Mouse (Mus musculus): ENCODE data around the gene Sla2.
"Not testable (repeated sequence)": the region's sequence is repeated elsewhere in the genome, so short reads cannot be mapped to it uniquely, and the experiment has no call there.

The Sla2 gene

DNA sequence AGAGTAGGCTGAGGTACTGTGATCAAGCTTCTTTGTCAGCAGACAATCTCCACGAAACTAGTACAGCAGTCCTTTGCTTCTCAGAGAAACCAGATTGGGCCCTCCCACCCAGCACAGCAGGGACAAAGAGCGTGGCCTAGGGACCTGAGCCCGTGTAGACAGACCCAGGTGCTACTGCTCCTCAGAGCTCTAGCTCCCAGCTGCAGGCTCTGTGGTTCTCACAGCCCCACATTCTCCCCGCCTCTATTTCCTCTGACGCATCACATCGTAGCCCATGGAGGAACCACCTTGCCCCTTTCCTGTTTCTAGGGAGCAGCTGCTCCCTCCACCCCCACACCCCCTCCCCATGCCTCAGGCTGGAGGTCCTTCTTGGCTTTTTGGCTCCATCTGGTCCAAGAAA is at the start of gene Sla2:
TSS of gene Sla2 (minus strand) at position 176 of the 400 bp plus-strand sequence.
- DNase-seq (ENCODE audit: low spot score in 2 of 2): peak; percentile 87 to 91

GRCm38 (mm10) chr2:156935005-156935404 is 48.0 kb upstream of the Sla2 start:
- DNase-seq (ENCODE audit: low spot score in 2 of 2): no peak

- DNase-seq (ENCODE audit: low spot score in 2 of 2): no peak
These were observed 46.4 kb upstream of the Sla2 start for GRCm38 (mm10) chr2:156933426-156933825.

DNA sequence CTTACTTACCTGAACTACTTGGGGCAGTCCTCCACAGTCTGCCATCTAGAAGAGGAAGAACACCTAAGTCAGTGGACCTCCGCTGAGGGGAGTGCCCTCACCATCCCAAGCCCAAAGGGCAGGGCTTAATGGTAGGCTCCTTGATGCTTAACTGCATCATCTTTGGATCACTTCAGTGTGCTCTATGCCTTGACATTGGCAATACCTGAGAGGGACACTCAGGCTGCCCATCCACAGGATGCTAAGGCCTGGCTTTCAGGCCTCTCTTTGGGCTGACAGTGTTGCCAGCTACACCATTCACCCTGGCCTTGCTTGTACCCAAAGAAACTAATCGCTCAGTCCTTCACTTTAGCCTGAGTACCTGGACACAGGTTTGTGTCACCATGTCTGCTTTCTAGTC is 44.4 kb upstream of the Sla2 start:
- DNase-seq (ENCODE audit: low spot score in 2 of 2): no peak

DNA sequence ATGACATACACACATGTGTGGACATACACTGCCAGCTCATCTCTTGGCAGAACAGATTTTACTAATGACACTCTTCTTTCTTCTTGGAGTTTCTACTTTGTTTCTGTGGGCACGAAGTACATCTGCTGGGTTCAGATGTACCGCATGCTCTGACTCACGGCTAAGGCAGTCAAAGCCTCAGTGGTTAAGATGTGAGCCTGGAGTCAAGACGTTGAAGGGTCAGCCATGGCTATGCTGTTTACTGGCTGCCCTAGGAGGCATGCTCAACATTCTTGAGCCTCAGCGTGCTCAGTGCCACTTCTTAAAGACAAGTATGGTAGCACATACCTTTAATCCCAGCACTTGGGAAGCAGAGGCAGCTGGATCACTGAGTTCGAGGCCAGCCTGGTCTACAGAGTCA is 43.6 kb upstream of the Sla2 start:
- DNase-seq (ENCODE audit: low spot score in 2 of 2): no peak

- DNase-seq (ENCODE audit: low spot score in 2 of 2): no peak
These were observed 42.6 kb upstream of the Sla2 start for GRCm38 (mm10) chr2:156929519-156930120.

DNA sequence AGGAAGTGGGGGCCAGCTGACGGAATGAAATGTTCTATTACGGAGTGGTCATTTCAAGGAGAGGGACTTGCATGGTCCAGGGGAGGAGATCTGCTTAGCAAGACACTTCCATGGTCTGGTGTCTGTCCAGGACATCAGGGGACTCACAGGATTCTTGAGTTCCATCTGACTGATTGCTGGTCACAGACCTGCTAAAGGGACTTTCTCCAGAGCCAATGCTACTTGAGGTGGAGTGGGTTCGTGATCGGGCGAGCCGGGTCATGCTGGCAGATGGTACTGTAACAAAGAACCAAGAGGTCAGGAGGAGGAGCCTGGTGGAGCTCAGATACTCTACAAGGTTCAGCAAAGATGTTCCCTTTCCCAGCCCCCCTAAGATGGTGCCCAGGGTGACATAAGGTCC is 41.6 kb upstream of the Sla2 start:
- DNase-seq (ENCODE audit: low spot score in 2 of 2): no peak

DNA sequence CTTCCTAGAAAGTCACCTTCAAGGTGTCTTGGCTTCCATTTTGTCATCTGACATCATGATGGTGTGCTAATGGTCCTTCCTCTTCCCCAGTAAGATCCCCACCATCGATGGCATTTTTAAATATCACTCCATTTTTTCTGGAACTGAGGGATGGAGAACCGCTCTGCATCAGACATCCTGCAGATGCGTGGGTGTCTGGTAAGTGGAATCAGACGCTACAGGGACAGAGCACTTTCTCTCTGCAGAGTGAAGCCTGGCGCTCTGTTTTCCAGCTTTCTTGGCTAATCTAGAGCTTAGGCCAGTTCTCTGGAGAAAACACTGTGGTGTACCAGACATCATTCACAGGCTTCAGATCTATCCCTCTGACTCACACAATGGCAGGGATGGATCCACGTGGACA is 40.7 kb upstream of the Sla2 start:
- no peak for DNase-seq (ENCODE audit: low spot score in 2 of 2)

DNA sequence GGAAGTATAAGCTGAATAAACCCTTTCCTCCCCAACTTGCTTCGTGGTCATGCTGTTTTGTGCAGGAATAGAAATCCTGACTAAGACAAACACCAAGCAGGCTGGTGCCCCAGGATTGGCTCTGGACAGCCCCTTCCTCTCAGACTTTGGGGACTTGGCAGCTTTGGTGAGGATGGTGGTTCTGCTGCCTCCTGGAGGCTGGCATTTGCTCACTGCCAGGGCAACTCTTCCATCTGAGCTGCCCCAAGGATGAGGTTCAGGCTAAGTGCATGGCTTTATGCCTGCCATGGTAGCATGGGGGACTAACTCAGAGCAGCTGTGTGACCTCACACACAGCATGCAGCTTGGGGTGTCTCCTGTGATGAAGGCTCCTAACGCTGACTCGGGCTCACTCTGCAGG is 38.6 kb upstream of the Sla2 start:
- peak in 1 of 2 experiments; percentile 18 for DNase-seq (ENCODE audit: low spot score in 2 of 2)

GRCm38 (mm10) chr2:156925075-156925474 is 38.1 kb upstream of the Sla2 start:
- DNase-seq (ENCODE audit: low spot score in 2 of 2): not testable (repeated sequence)

DNA sequence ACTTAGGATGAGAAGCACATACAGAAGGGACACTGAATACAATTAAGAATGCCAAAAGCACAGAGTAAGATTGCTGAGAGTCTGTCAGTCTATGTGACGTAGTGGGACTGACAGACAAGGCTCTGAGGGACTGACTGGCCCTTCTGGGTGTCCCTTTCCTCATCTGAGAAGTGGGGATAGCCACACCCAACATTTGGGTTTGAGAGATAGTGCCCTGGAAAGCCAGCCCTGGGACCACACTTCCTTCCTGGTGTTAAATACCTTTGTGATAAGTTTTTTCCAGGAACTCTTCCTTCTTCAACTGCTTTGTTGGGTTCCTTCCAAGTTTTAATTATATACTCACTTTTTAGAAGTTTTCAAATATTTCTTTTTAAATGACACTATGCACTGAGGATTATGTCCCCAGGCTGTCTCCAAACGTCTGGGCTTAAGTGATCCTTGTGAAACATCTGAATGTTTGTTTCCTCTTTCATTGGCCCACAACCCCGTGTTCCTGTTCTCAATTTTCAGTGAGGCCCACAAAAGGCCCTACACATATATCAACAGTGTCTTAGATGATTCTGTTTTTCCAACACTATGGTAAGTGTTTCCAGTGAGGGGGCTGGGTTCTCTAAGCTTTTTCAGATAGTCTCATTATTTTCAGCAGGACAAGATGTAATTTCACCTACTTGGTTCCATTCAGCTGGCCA is 37.4 kb upstream of the Sla2 start:
- no peak for DNase-seq (ENCODE audit: low spot score in 2 of 2)

DNA sequence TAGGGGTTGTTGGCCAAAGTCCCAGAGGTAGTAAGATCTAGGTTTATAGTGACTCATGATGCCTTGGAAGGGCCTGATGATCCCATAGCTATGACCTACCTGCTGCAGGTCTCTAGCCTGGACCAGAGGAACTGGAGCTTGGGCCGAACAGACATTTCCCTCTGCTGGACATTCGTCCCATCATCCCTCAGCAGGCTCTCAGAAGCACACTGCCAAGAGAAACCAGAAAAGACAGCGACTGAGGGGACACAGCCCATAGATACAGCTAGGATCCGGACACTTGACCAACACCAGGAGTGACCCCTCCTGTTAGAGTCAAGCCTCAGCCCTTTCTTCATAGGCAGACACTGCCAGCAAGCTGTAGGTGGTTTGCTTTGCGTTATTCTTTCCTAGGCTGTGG is 36.1 kb upstream of the Sla2 start:
- no peak for DNase-seq (ENCODE audit: low spot score in 2 of 2)

DNA sequence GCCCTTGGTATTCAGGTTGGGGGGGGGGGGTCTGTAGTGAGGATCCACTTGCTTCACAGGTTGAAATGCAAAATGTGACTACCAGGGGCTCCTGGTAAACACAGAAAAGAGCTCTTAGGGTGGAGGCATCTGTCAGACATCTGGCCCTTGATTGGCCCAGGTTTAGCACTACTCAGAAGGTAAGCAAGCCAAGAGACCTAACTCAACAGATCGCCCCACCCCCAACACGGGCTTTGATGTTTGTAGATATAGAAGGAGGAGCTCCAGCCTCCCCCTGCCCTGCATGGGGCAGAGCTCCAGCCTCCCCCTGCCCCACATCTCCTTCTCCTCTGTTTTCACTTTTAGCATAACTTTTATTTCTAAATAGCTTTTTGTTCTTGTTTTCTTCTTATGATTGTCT is 32.8 kb upstream of the Sla2 start:
- DNase-seq (ENCODE audit: low spot score in 2 of 2): peak in 1 of 2 experiments; percentile 19

GRCm38 (mm10) chr2:156919191-156919590 is 32.2 kb upstream of the Sla2 start:
- not testable (repeated sequence) for DNase-seq (ENCODE audit: low spot score in 2 of 2)

DNA sequence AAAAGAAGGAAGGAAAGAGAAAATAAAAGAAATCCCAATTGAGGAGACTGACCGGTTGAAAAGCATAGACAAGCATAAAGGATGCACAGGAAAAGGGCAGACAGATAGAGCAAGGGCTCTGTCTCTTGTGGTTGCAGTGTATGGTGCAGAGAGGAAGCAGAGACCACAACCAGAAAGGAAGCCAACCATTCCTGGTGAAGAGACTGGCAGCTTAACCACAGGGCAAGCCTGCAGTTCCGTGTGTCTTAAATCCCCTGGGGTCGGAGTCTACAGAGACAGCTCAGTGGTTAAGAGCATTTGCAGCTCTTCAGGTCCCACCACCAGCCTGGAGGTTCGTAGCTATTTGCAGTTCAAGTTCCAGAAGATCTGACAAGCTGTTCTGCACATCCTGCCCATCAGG is 31.6 kb upstream of the Sla2 start:
- peak; percentile 22 to 42 for DNase-seq (ENCODE audit: low spot score in 2 of 2)

DNA sequence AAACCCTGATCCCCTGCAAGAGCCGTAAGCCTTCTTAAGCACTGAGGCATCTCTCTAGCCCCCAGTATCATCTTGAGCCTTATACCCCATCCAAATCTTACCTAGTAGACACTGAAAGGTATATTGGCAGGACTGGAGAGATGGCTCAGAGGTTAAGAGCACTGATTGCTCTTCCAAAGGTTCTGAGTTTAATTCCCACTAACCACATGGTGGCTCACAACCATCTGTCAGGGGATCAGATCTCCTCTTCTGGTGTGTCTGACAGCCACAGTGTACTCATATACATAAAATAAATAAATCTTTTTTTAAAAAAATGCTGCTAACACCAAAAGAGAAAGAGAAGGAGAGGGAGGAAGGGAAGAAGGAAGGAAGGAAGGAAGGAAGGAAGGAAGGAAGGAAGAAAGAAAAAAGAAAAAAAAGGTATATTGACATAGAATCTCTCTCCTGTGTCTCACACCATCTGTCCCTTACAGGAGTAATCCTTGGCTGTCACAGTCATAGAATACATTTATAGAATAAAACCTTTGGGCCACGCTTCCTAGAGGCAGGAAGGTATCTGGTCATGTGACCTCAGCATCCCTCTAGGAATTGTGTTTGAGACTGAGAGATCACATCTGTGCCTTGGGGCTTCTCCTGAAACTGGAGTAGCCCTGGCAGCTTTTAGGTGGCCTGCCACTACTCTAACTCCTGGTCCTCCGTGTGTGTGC is 29.6 kb upstream of the Sla2 start:
- DNase-seq (ENCODE audit: low spot score in 2 of 2): no peak

GRCm38 (mm10) chr2:156915559-156915958 is 28.6 kb upstream of the Sla2 start:
- no peak for DNase-seq (ENCODE audit: low spot score in 2 of 2)

GRCm38 (mm10) chr2:156913191-156913590 is 26.2 kb upstream of the Sla2 start:
- DNase-seq (ENCODE audit: low spot score in 2 of 2): no peak

GRCm38 (mm10) chr2:156905931-156906330 is 18.9 kb upstream of the Sla2 start:
- not testable (repeated sequence) for DNase-seq (ENCODE audit: low spot score in 2 of 2)

DNA sequence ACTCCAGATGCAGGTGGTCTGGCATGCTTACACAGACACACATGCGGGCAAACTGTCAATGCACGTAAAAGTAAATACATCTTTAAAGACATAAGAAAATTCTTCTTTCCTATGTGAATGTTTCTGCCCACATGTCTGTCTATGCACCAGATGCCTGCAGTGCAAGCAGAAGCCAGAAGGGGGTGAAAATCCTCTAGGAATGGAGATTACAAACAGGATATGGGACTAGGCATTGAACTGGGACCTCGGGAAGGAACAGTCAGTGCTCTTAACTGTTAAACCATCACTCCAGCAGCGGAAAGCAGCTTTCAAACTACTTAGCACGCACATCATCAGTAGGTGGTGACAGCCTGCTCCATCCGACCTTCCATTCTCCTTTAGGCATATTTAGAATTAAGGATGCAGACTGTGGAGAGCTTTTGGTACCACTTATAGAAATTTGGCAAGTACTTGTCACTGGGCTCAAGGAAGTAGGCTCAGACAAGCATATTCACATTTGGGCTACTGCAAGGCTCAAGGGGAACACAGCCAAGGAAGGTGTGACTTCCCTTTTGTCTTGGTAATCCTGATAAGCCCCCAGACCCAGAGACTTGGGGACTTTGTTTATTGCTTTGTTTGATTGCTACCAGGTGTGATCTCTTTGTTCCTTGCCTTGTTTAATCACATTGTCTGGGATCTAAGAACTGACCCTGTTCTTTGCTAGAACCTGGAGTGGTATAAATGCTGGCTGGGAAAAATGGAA is 18.2 kb upstream of the Sla2 start:
- DNase-seq (ENCODE audit: low spot score in 2 of 2): no peak

GRCm38 (mm10) chr2:156903367-156903766 is 16.4 kb upstream of the Sla2 start:
- DNase-seq (ENCODE audit: low spot score in 2 of 2): no peak

- DNase-seq (ENCODE audit: low spot score in 2 of 2): not testable (repeated sequence)
These were observed 15.4 kb upstream of the Sla2 start for GRCm38 (mm10) chr2:156902411-156902810.
